Mouse (Mus musculus) embryonic fibroblast, embryonic 13.5 days (primary cell): ENCODE data around the gene Rere.

Source experiments
- CTCF ChIP-seq: IDR thresholded peaks from 2 replicates; pipeline ENCODE4 v1.5.1; 2011; ENCODE audit warnings: mild to moderate bottlenecking, control low read depth, low read length, moderate library complexity, borderline replicate concordance; ENCODE audit not compliant: insufficient read depth
- POLR2A ChIP-seq: IDR thresholded peaks from 2 replicates; pipeline ENCODE4 v1.6.1; 2011; ENCODE audit warnings: low read depth, mild to moderate bottlenecking, control low read depth, low read length, moderate library complexity

- no peak for TF ChIP-seq CTCF
- no peak for TF ChIP-seq POLR2A
Observed at GRCm38 (mm10) chr4:150555783-150556182, 274.3 kb downstream of the Rere start.
